Mouse (Mus musculus): Measurements from ENCODE around the gene Lect2.

DNA sequence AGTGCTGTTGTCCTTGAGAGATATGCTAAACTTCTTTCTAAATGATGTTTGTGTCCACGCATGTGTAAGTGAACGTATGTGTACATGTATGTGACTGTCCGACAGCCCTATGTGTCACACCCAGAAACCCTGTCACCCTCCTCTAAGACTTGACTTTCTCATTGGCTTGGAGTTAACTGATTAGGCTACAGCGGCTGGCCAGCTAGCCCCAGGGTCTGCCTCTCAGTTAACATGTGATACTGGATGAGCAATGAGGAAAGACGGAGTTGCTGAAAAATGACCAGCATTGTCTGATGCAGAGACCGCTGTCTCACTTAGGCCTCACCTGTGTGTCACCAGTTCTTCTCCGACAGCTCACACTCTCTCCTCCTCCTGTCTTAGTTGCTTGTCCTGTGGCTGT lies 20.5 kb downstream of the Lect2 start:
- no peak for TF ChIP-seq EP300 (IDR thresholded peaks at IDR 0.05; ENCODE audit: low read depth)
- TF ChIP-seq CTCF (IDR thresholded peaks at IDR 0.05; ENCODE audit: low read depth): no peak
